27 mouse cellular contexts compared by ENCODE assay signal in genomic region chr9:118805740-118806139, GRCm38 (mm10).
DNase-seq lines count a peak whose midpoint lies in the region; ATAC-seq lines count a peak whose summit lies in the region.
"Had no signal": no experiment of that assay in that cellular context is flagged by ENCODE, and none has a peak within 500 bp of the region (broad histone marks: within the 10 kb centered on the region; RNA-seq: fewer than 3 reads in every experiment).

No protein-coding gene starts in this region.

- no peak overlapping the region for H3K9ac ChIP-seq in midbrain, embryonic 11.5 days (ENCODE audit: low read length)
- no peak overlapping the region for H3K9ac ChIP-seq in midbrain, embryonic 14.5 days (replicated peaks; ENCODE audit: low read length)
- H3K9ac ChIP-seq in intestine, embryonic 16.5 days (ENCODE audit: low read depth, low read length): 0 out of 2 replicates have a peak overlapping the region, but pooled peaks have one; percentile 28
- H3K9ac ChIP-seq: embryonic facial prominence, embryonic 13.5 days; forebrain, embryonic 12.5 days; forebrain, embryonic 15.5 days; heart, embryonic 13.5 days; hindbrain, embryonic 14.5 days had no signal

- no peak overlapping the region for H3K4me2 ChIP-seq in midbrain, embryonic 11.5 days
- H3K4me2 ChIP-seq in midbrain, embryonic 14.5 days (ENCODE audit: low read length): no peak overlapping the region
- no peak overlapping the region for H3K4me2 ChIP-seq in intestine, embryonic 16.5 days (ENCODE audit: low read depth, low read length)
- H3K4me2 ChIP-seq: embryonic facial prominence, embryonic 13.5 days; forebrain, embryonic 12.5 days; forebrain, embryonic 15.5 days; heart, embryonic 13.5 days; hindbrain, embryonic 14.5 days had no signal

- no peak overlapping the region for H3K4me3 ChIP-seq in midbrain, embryonic 11.5 days (ENCODE audit: low read depth, low read length)
- H3K4me3 ChIP-seq in midbrain, embryonic 14.5 days (replicated peaks; ENCODE audit: low read depth, low read length): no peak overlapping the region
- H3K4me3 ChIP-seq in intestine, embryonic 16.5 days (ENCODE audit: low read length): no peak overlapping the region
- H3K4me3 ChIP-seq: embryonic facial prominence, embryonic 10.5 days; embryonic facial prominence, embryonic 13.5 days; erythroblast, embryonic 14.5 days; forebrain, embryonic 12.5 days; forebrain, embryonic 15.5 days; heart, adult 2 months; heart, embryonic 10.5 days; heart, embryonic 13.5 days had no signal

- WGBS in midbrain, embryonic 11.5 days: 94% methylated on average over 6 of the region's 6 CpGs
- 92% methylated on average over 6 of the region's 6 CpGs for WGBS in midbrain, embryonic 14.5 days
- WGBS in intestine, embryonic 16.5 days: 79% methylated on average over 6 of the region's 6 CpGs
- WGBS in large intestine, adult 2 months: 47% methylated on average over 6 of the region's 6 CpGs

- H3K4me1 ChIP-seq in midbrain, embryonic 11.5 days (ENCODE audit: control insufficient read depth, insufficient read depth, low read length): no peaks in the 10 kb centered on the region
- no peaks in the 10 kb centered on the region for H3K4me1 ChIP-seq in midbrain, embryonic 14.5 days (ENCODE audit: control insufficient read depth, insufficient read depth, low read length)
- peaks cover under 1% of the 10 kb centered on the region; the same call in 1 of the 2 replicates for H3K4me1 ChIP-seq in intestine, embryonic 16.5 days (ENCODE audit: control insufficient read depth, insufficient read depth, low read length)
- H3K4me1 ChIP-seq: embryonic facial prominence, embryonic 10.5 days; forebrain, embryonic 12.5 days had no signal

- DNase-seq in midbrain, embryonic 11.5 days (ENCODE audit: low spot score, missing footprints): peak; percentile 72
- no peak for DNase-seq in midbrain, embryonic 14.5 days
- DNase-seq in large intestine, adult 2 months (ENCODE audit: low read depth, low spot score): peak; percentile 16
- no peak for DNase-seq in layer of hippocampus, adult 18-20 months (ENCODE audit: low spot score in 2 of 2)
- DNase-seq in frontal cortex, postnatal 14 days (ENCODE audit: low spot score in 2 of 2): no peak
- DNase-seq: adrenal gland, adult 2 months; adrenal gland, postnatal 14 days; cerebellum, adult 11 months; cerebellum, adult 2 months; cerebellum, adult 9-11 months; cerebellum, postnatal 25 days; embryo, embryonic 11 days; gastrocnemius, postnatal 10 days; gastrocnemius, postnatal 36 days; heart, adult 2 months; heart, postnatal 14 days; heart, postnatal 4 days had no signal

- H3K27me3 ChIP-seq in midbrain, embryonic 11.5 days (ENCODE audit: control insufficient read depth, insufficient read depth, low read length): no peaks in the 10 kb centered on the region
- H3K27me3 ChIP-seq in midbrain, embryonic 14.5 days (ENCODE audit: control insufficient read depth, insufficient read depth, low read length): no peaks in the 10 kb centered on the region
- H3K27me3 ChIP-seq in intestine, embryonic 16.5 days (replicated peaks; ENCODE audit: control insufficient read depth, insufficient read depth, low read length): no peaks in the 10 kb centered on the region
- H3K27me3 ChIP-seq: embryonic facial prominence, embryonic 13.5 days; forebrain, embryonic 12.5 days; forebrain, embryonic 15.5 days; heart, embryonic 13.5 days had no signal

- H3K36me3 ChIP-seq in midbrain, embryonic 11.5 days (ENCODE audit: control insufficient read depth, insufficient read depth, low read length): no peaks in the 10 kb centered on the region
- H3K36me3 ChIP-seq in midbrain, embryonic 14.5 days (ENCODE audit: control insufficient read depth, insufficient read depth, low read length): no peaks in the 10 kb centered on the region
- no peaks in the 10 kb centered on the region for H3K36me3 ChIP-seq in intestine, embryonic 16.5 days (ENCODE audit: control insufficient read depth, insufficient read depth, low read length)
- H3K36me3 ChIP-seq: forebrain, embryonic 12.5 days; forebrain, embryonic 15.5 days had no signal

- ATAC-seq in midbrain, embryonic 11.5 days (ENCODE audit: low FRiP score): no peak
- no peak for ATAC-seq in midbrain, embryonic 14.5 days (ENCODE audit: low FRiP score, low TSS enrichment)
- ATAC-seq in intestine, embryonic 16.5 days: peak; percentile 89
- ATAC-seq: CD4-positive, CD25-positive, alpha-beta regulatory T cell, adult 4 months; forebrain, embryonic 15.5 days had no signal

- H3K9me3 ChIP-seq in midbrain, embryonic 11.5 days (ENCODE audit: control insufficient read depth, low read length): no peaks in the 10 kb centered on the region
- H3K9me3 ChIP-seq in midbrain, embryonic 14.5 days (ENCODE audit: control insufficient read depth, low read length): no peaks in the 10 kb centered on the region
- H3K9me3 ChIP-seq in intestine, embryonic 16.5 days (ENCODE audit: control insufficient read depth, low read length): no peaks in the 10 kb centered on the region
- H3K9me3 ChIP-seq: embryonic facial prominence, embryonic 10.5 days; embryonic facial prominence, embryonic 13.5 days; forebrain, embryonic 12.5 days; forebrain, embryonic 15.5 days; heart, embryonic 10.5 days; heart, embryonic 13.5 days had no signal

- no peak overlapping the region for H3K27ac ChIP-seq in midbrain, embryonic 11.5 days (ENCODE audit: low read depth, low read length)
- H3K27ac ChIP-seq in midbrain, embryonic 14.5 days (replicated peaks; ENCODE audit: low read depth, low read length): no peak overlapping the region
- no peak overlapping the region for H3K27ac ChIP-seq in intestine, embryonic 16.5 days (ENCODE audit: low read length)
- H3K27ac ChIP-seq: embryonic facial prominence, embryonic 10.5 days; embryonic facial prominence, embryonic 13.5 days; forebrain, embryonic 12.5 days; forebrain, embryonic 15.5 days; heart, adult 2 months; heart, embryonic 10.5 days; heart, embryonic 13.5 days; hindbrain, embryonic 14.5 days had no signal

Comparison
In these comparisons a context has a peak if more than half of its experiments do, and no peak if none do; other contexts are left out.
1. DNase-seq: peak in midbrain, embryonic 11.5 days (single experiment) and large intestine, adult 2 months (single experiment); none in midbrain, embryonic 14.5 days (single experiment), layer of hippocampus, adult 18-20 months (0 of 2) and frontal cortex, postnatal 14 days (0 of 2).